Mouse (Mus musculus) olfactory bulb, adult 2 months (tissue): ENCODE measurements around the gene Ptprf.

ENCODE experiments used
- CTCF ChIP-seq: fragments of 200-500 bp; IDR thresholded peaks from 2 replicates; pipeline ENCODE4 v1.5.1; 2012; ENCODE audit warnings: low read depth, mild to moderate bottlenecking, low read length, moderate library complexity; ENCODE audit not compliant: insufficient read depth
- POLR2A ChIP-seq: fragments of 200-500 bp; IDR thresholded peaks from 2 replicates; pipeline ENCODE4 v1.6.1; 2012; ENCODE audit warnings: mild to moderate bottlenecking, low read depth, low read length, moderate library complexity; ENCODE audit not compliant: insufficient read depth

GRCm38 (mm10) chr4:118274521-118274920 is 16.7 kb downstream of the Ptprf start:
- TF ChIP-seq CTCF (no peak), POLR2A (no peak)
